Mouse (Mus musculus) forebrain, postnatal 0 days (tissue): ENCODE data around the gene Crabp1. TPM values are rescaled to one million over a fixed set of nuclear protein-coding genes. Genes with fewer than 3 reads are reported as not detected.

ENCODE experiments used
- ATAC-seq: fragments of 200-750 bp; cut with Nextera tagmentation; 2 replicates; pipeline ENCODE4 v1.8.0; 2017; ENCODE audit warnings: mild to moderate bottlenecking, moderate library complexity
- DNase-seq: peaks from one replicate; pipeline ENCODE4 v3.0.0-alpha.2; 2015
- H3K27ac ChIP-seq: fragments of 300-500 bp; sonication (generic); 2 replicates; pipeline ENCODE4 v1.5.1; 2014; ENCODE audit warnings: low read depth, mild to moderate bottlenecking, antibody characterized with exemption, low read length, moderate library complexity, mixed read lengths
- H3K27me3 ChIP-seq: fragments of 300-500 bp; sonication (generic); 2 replicates; pipeline ENCODE4 v1.6.1; 2014; ENCODE audit warnings: mild to moderate bottlenecking, low read length, mixed read lengths; ENCODE audit not compliant: insufficient read depth
- H3K36me3 ChIP-seq: fragments of 300-500 bp; sonication (generic); 2 replicates; pipeline ENCODE4 v1.6.1; 2014; ENCODE audit warnings: mild to moderate bottlenecking, moderate library complexity; ENCODE audit not compliant: insufficient read depth
- H3K4me1 ChIP-seq: fragments of 300-500 bp; sonication (generic); 2 replicates; pipeline ENCODE4 v1.6.1; 2014; ENCODE audit warnings: antibody characterized with exemption; ENCODE audit not compliant: insufficient read depth
- H3K4me2 ChIP-seq: fragments of 300-500 bp; sonication (generic); 2 replicates; pipeline ENCODE4 v1.6.1; 2014; ENCODE audit warnings: low read depth, mild to moderate bottlenecking, moderate library complexity
- H3K4me3 ChIP-seq: fragments of 300-500 bp; sonication (generic); 2 replicates; pipeline ENCODE4 v1.5.1; 2014; ENCODE audit warnings: low read depth, low read length, mixed read lengths
- H3K9ac ChIP-seq: fragments of 300-500 bp; sonication (generic); 2 replicates; pipeline ENCODE4 v1.6.1; 2014; ENCODE audit warnings: mild to moderate bottlenecking
- H3K9me3 ChIP-seq: fragments of 300-500 bp; sonication (generic); 2 replicates; pipeline ENCODE4 v1.6.1; 2016; ENCODE audit warnings: low read length
- CTCF ChIP-seq: sonication (generic); IDR thresholded peaks from 2 replicates; pipeline ENCODE4 v1.5.1; 2016; ENCODE audit warnings: antibody characterized with exemption, control low read depth, low read depth
- WGBS: fragments of 180-500 bp; shearing (Covaris S2); extraction: QIAGEN DNeasy Blood & Tissue Kit; methylation state at CpG from one replicate; pipeline ENCODE4 v1.1.7; 2014; 5-methylcytosine and 5-hydroxymethylcytosine counted together
- polyA plus RNA-seq: library from polyadenylated mRNA; unstranded; fragments of >200 nt; fragmentation: Nextera tagmentation; extraction: Ambion mirVana; gene quantifications from 2 replicates; pipeline ENCODE4 v1.2.1, GENCODE M21; 2015
- total RNA-seq: library from RNA; depleted of rRNA; stranded (reverse); fragments of >200 nt; gene quantifications from 2 replicates; pipeline ENCODE4 v1.2.3, GENCODE M21; 2014; rRNA removed

The Crabp1 gene
- total RNA-seq, result 28.4 and 74.1 TPM in 2 replicates
- 106 and 110 TPM in 2 replicates for polyA plus RNA-seq

- Histone ChIP-seq H3K9me3 (no peaks in the 10 kb centered on the region), H3K9ac (peak within 1 kb of the TSS; percentile 39; the same call in 1 of the 2 replicates), H3K27me3 (peaks cover 28% of the 10 kb centered on the region), H3K27ac (no peak within 1 kb of the TSS), H3K4me3 (peak within 1 kb of the TSS; percentile 40), H3K4me2 (peak within 1 kb of the TSS; percentile 78), H3K36me3 (no peaks in the 10 kb centered on the region), H3K4me1 (no peaks in the 10 kb centered on the region; the same call in 1 of the 2 replicates)
- WGBS, result 1% methylated on average over 42 of the region's 45 CpGs
- TF ChIP-seq CTCF, result no peak
- peak; percentile 56 for DNase-seq
- ATAC-seq, result peak; percentile 71
Observed at GRCm38 (mm10) chr9:54764561-54765217, at the start of gene Crabp1. Gene Crabp1 (plus strand): TSS chr9:54764748.

- H3K4me2 ChIP-seq, result no peak overlapping the region
- H3K9me3 ChIP-seq, result no peaks in the 10 kb centered on the region
- no peak overlapping the region for H3K27ac ChIP-seq
- WGBS, result 92% methylated on average over 3 of the region's 3 CpGs
- H3K9ac ChIP-seq, result no peak overlapping the region
- DNase-seq (no peak), ATAC-seq (no peak)
- H3K27me3 ChIP-seq, result no peaks in the 10 kb centered on the region
- peaks cover 79% of the 10 kb centered on the region for H3K36me3 ChIP-seq
- H3K4me1 ChIP-seq, result no peaks in the 10 kb centered on the region
- H3K4me3 ChIP-seq, result no peak overlapping the region
- no peak for TF ChIP-seq CTCF
Observed at GRCm38 (mm10) chr9:54715776-54716175, 48.8 kb upstream of the Crabp1 start.

- Histone ChIP-seq H3K27me3 (no peaks in the 10 kb centered on the region), H3K4me2 (no peak overlapping the region), H3K36me3 (peaks cover 78% of the 10 kb centered on the region), H3K4me1 (no peaks in the 10 kb centered on the region), H3K9me3 (no peaks in the 10 kb centered on the region), H3K27ac (no peak overlapping the region), H3K4me3 (no peak overlapping the region), H3K9ac (no peak overlapping the region)
- ATAC-seq (no peak), DNase-seq (no peak)
- WGBS, result 74% methylated on average over 3 of the region's 3 CpGs
- no peak for TF ChIP-seq CTCF
Observed at GRCm38 (mm10) chr9:54717527-54717926, 47.0 kb upstream of the Crabp1 start.

DNA sequence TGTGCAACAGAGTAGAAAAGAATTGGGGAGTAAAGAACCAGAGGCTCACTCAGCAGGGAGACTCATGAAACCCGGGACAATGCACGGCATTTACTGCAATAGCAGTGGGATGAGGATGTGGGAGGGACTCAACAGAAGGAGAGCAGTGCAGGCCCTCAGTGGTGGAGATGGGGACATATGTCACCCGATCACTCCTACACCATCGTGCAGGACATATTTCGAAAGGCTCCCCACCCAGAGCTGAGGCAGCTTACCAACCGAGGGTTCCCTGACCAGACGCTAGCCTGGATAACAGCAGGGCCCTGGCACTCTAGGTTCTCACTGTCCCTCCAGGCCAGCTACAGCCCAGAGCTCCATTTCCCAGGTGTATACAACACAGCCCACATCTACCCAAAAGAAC is 42.4 kb upstream of the Crabp1 start:
- peaks cover 81% of the 10 kb centered on the region for H3K36me3 ChIP-seq
- H3K27me3 ChIP-seq, result no peaks in the 10 kb centered on the region
- WGBS, result 87% methylated on average over 7 of the region's 7 CpGs
- no peaks in the 10 kb centered on the region for H3K4me1 ChIP-seq
- no peak overlapping the region for H3K4me3 ChIP-seq
- no peak for ATAC-seq
- no peak overlapping the region for H3K4me2 ChIP-seq
- no peak overlapping the region for H3K9ac ChIP-seq
- no peaks in the 10 kb centered on the region for H3K9me3 ChIP-seq
- H3K27ac ChIP-seq, result no peak overlapping the region
- no peak for DNase-seq
- TF ChIP-seq CTCF, result no peak

- no peak overlapping the region for H3K4me2 ChIP-seq
- no peak overlapping the region for H3K9ac ChIP-seq
- ATAC-seq (no peak), DNase-seq (no peak)
- H3K4me1 ChIP-seq, result no peaks in the 10 kb centered on the region
- no peak overlapping the region for H3K27ac ChIP-seq
- H3K27me3 ChIP-seq, result no peaks in the 10 kb centered on the region
- TF ChIP-seq CTCF, result no peak
- H3K4me3 ChIP-seq, result no peak overlapping the region
- peaks cover 83% of the 10 kb centered on the region for H3K36me3 ChIP-seq
- 97% methylated on average over 4 of the region's 4 CpGs for WGBS
- H3K9me3 ChIP-seq, result no peaks in the 10 kb centered on the region
Observed at GRCm38 (mm10) chr9:54722596-54722995, 42.0 kb upstream of the Crabp1 start.

DNA sequence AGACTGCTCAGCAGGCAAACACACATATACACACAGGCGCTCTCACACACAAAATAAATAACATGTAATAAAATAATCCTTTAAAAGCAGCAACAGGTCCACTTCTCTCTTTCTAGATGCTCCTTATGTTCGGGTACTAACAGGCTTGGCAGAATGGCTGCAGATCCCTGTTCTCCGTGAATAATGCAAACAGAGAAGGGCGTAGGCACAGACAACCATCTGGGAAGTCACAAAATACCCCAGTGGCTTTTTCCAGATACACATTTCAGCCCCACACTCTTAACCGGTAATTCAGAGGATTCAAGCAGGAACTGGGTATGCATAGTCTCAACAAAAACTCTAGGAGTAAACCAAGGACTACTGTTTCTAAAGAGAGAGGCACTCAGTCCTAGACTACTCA is 38.2 kb upstream of the Crabp1 start:
- Histone ChIP-seq H3K4me1 (no peaks in the 10 kb centered on the region), H3K9me3 (no peaks in the 10 kb centered on the region), H3K36me3 (peaks cover 76% of the 10 kb centered on the region), H3K27me3 (no peaks in the 10 kb centered on the region), H3K9ac (no peak overlapping the region), H3K27ac (no peak overlapping the region), H3K4me3 (no peak overlapping the region), H3K4me2 (no peak overlapping the region)
- 87% methylated on average over 5 of the region's 5 CpGs for WGBS
- TF ChIP-seq CTCF, result no peak
- no peak for DNase-seq
- no peak for ATAC-seq

GRCm38 (mm10) chr9:54732122-54732521 is 32.4 kb upstream of the Crabp1 start:
- WGBS, result 90% methylated on average over 2 of the region's 2 CpGs
- peak; percentile 77 for TF ChIP-seq CTCF
- Histone ChIP-seq H3K4me2 (no peak overlapping the region), H3K4me3 (no peak overlapping the region), H3K9me3 (no peaks in the 10 kb centered on the region), H3K27me3 (no peaks in the 10 kb centered on the region), H3K9ac (no peak overlapping the region), H3K4me1 (0 out of 2 replicates have a peak, but pooled peaks cover 9% of the 10 kb centered on the region), H3K27ac (no peak overlapping the region), H3K36me3 (peaks cover 26% of the 10 kb centered on the region)
- peak; percentile 30 for DNase-seq
- no peak for ATAC-seq
